ENCODE assay signal across 21 mouse cellular contexts in the genomic region with DNA sequence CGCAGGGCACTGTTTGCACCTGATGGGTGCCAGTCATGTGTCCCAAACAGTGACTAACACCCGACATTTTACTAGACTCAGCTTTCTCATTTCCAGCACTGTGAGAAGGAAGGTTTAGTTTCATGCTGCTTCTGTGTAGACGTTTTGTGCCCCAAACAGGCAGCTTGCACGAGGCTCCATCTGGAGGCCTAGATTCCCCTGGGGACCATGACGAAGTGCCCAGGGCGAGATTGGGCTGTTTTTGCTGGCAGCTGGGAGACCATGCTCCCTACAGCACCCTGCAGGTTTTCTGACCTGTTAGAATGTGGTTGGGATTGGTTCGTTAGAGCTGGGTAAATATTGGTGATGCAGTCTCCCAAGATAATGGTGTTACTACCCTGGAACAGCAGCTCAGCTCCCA.
"Had no signal": no experiment of that assay in that cellular context is flagged by ENCODE, and none has a peak within 500 bp of the region (broad histone marks: within the 10 kb centered on the region; RNA-seq: fewer than 3 reads in every experiment).

No protein-coding gene starts in this region.

- H3K36me3 ChIP-seq: midbrain, embryonic 10.5 days; midbrain, embryonic 13.5 days; neural tube, embryonic 13.5 days had no signal

- H3K27ac ChIP-seq: layer of hippocampus, adult 2 months; left cerebral cortex, adult 2 months; liver, embryonic 14.5 days; midbrain, embryonic 10.5 days; midbrain, embryonic 13.5 days; neural tube, embryonic 13.5 days had no signal

- H3K27me3 ChIP-seq: midbrain, embryonic 13.5 days; neural tube, embryonic 13.5 days had no signal

- H3K9me3 ChIP-seq: midbrain, embryonic 10.5 days; midbrain, embryonic 13.5 days; neural tube, embryonic 13.5 days had no signal

- ATAC-seq: liver, postnatal 0 days; lung, postnatal 0 days; midbrain, embryonic 13.5 days; midbrain, embryonic 16.5 days had no signal

- H3K4me2 ChIP-seq: liver, embryonic 11.5 days; lung, embryonic 14.5 days; midbrain, embryonic 13.5 days; neural tube, embryonic 13.5 days had no signal

- DNase-seq: kidney, adult 18-20 months; kidney, adult 9 months; kidney, postnatal 25 days; layer of hippocampus, postnatal 36 days; liver, postnatal 0 days; lung, embryonic 14.5 days; right cerebral cortex, adult 18-20 months; right cerebral cortex, postnatal 14 days; right cerebral cortex, postnatal 4 days; thymus, postnatal 36 days had no signal

- H3K4me3 ChIP-seq: layer of hippocampus, adult 2 months; left cerebral cortex, adult 2 months; megakaryocyte, embryonic 14.5 days; midbrain, embryonic 10.5 days; midbrain, embryonic 13.5 days; myocyte; neural tube, embryonic 13.5 days had no signal

- H3K9ac ChIP-seq: liver, embryonic 14.5 days; liver, postnatal 0 days; lung, embryonic 14.5 days; midbrain, embryonic 13.5 days; neural tube, embryonic 13.5 days had no signal
